ENCODE assay signal across 13 mouse cellular contexts in genomic region chr19:11813136-11813535, GRCm38 (mm10). TPM values are rescaled to one million over a fixed set of nuclear protein-coding genes. Genes with fewer than 3 reads are reported as not detected.
DNase-seq lines count a peak whose midpoint lies in the region; ATAC-seq and TF ChIP-seq lines count a peak whose summit lies in the region.
"Had no signal": no experiment of that assay in that cellular context is flagged by ENCODE, and none has a peak within 500 bp of the region (broad histone marks: within the 10 kb centered on the region; RNA-seq: fewer than 3 reads in every experiment).

No protein-coding gene starts in this region.

- no peak for TF ChIP-seq EP300 in stomach, postnatal 0 days (optimal IDR thresholded peaks at IDR 0.05)

- WGBS in heart, embryonic 13.5 days: 64% methylated on average over 4 of the region's 4 CpGs
- 69% methylated on average over 4 of the region's 4 CpGs for WGBS in heart, embryonic 10.5 days
- 59% methylated on average over 4 of the region's 4 CpGs for WGBS in lung, embryonic 16.5 days
- WGBS in stomach, postnatal 0 days: 38% methylated on average over 4 of the region's 4 CpGs

- H3K9ac ChIP-seq in heart, embryonic 13.5 days: no peak overlapping the region
- H3K9ac ChIP-seq in lung, embryonic 16.5 days (ENCODE audit: low read length): no peak overlapping the region
- H3K9ac ChIP-seq in stomach, postnatal 0 days (ENCODE audit: low read length): no peak overlapping the region
- H3K9ac ChIP-seq: liver, embryonic 14.5 days had no signal

- peaks cover 37% of the 10 kb centered on the region for H3K4me1 ChIP-seq in heart, embryonic 13.5 days
- H3K4me1 ChIP-seq in heart, embryonic 10.5 days: peaks cover 36% of the 10 kb centered on the region
- H3K4me1 ChIP-seq in lung, embryonic 16.5 days (replicated peaks; ENCODE audit: control insufficient read depth, insufficient read depth, low read length): peaks cover 7% of the 10 kb centered on the region
- peaks cover 23% of the 10 kb centered on the region for H3K4me1 ChIP-seq in embryonic fibroblast, embryonic 13.5 days (ENCODE audit: control insufficient read depth, insufficient read depth, low read length)
- H3K4me1 ChIP-seq in stomach, postnatal 0 days (replicated peaks; ENCODE audit: control insufficient read depth, insufficient read depth): peaks cover 9% of the 10 kb centered on the region; the same call in 1 of the 2 replicates

- H3K9me3 ChIP-seq in heart, embryonic 13.5 days: no peaks in the 10 kb centered on the region
- no peaks in the 10 kb centered on the region for H3K9me3 ChIP-seq in heart, embryonic 10.5 days
- no peaks in the 10 kb centered on the region for H3K9me3 ChIP-seq in lung, embryonic 16.5 days (ENCODE audit: control insufficient read depth, low read length)
- no peaks in the 10 kb centered on the region for H3K9me3 ChIP-seq in stomach, postnatal 0 days (ENCODE audit: control insufficient read depth, low read length)
- H3K9me3 ChIP-seq: limb, embryonic 10.5 days had no signal

- no peak for ATAC-seq in heart, embryonic 13.5 days (ENCODE audit: extremely low read depth, insufficient number of reproducible peaks, low FRiP score, low TSS enrichment)
- ATAC-seq in lung, embryonic 16.5 days (ENCODE audit: low read depth): no peak
- peak; percentile 50 for ATAC-seq in stomach, postnatal 0 days (ENCODE audit: low FRiP score, low TSS enrichment)
- ATAC-seq: activated CD4-positive, CD25-positive, alpha-beta regulatory T cell, adult 4 months; forebrain, embryonic 14.5 days had no signal

- H3K27ac ChIP-seq in heart, embryonic 13.5 days (replicated peaks): peak overlapping the region; percentile 32; the same call in 1 of the 2 replicates
- no peak overlapping the region for H3K27ac ChIP-seq in heart, embryonic 10.5 days
- 0 out of 2 replicates have a peak overlapping the region, but pooled peaks have one; percentile 33 for H3K27ac ChIP-seq in lung, embryonic 16.5 days (ENCODE audit: low read length)
- H3K27ac ChIP-seq in embryonic fibroblast, embryonic 13.5 days (ENCODE audit: insufficient read depth, low read length): peak overlapping the region; percentile 60; the same call in 1 of the 2 replicates
- peak overlapping the region; percentile 85; the same call in 1 of the 2 replicates for H3K27ac ChIP-seq in stomach, postnatal 0 days (replicated peaks)
- H3K27ac ChIP-seq: limb, embryonic 10.5 days; liver, embryonic 14.5 days had no signal

- H3K4me2 ChIP-seq in heart, embryonic 13.5 days: no peak overlapping the region
- no peak overlapping the region for H3K4me2 ChIP-seq in lung, embryonic 16.5 days (ENCODE audit: low read depth, low read length)
- H3K4me2 ChIP-seq in stomach, postnatal 0 days (replicated peaks; ENCODE audit: low read depth): no peak overlapping the region

- no peak for TF ChIP-seq CTCF in embryonic fibroblast, embryonic 13.5 days (IDR thresholded peaks at IDR 0.05; ENCODE audit: borderline replicate concordance, insufficient read depth, low read length)
- no peak for TF ChIP-seq CTCF in stomach, postnatal 0 days (IDR thresholded peaks at IDR 0.05; ENCODE audit: low read depth)

- no peak overlapping the region for H3K4me3 ChIP-seq in heart, embryonic 13.5 days
- H3K4me3 ChIP-seq in heart, embryonic 10.5 days: no peak overlapping the region
- H3K4me3 ChIP-seq in lung, embryonic 16.5 days (ENCODE audit: low read length): no peak overlapping the region
- no peak overlapping the region for H3K4me3 ChIP-seq in embryonic fibroblast, embryonic 13.5 days (ENCODE audit: insufficient read depth, low read length)
- no peak overlapping the region for H3K4me3 ChIP-seq in stomach, postnatal 0 days (ENCODE audit: low read depth, low read length)
- H3K4me3 ChIP-seq: limb, embryonic 10.5 days had no signal

- peaks cover 13% of the 10 kb centered on the region for H3K27me3 ChIP-seq in heart, embryonic 13.5 days (replicated peaks)
- H3K27me3 ChIP-seq in heart, embryonic 10.5 days (ENCODE audit: insufficient read depth, poor library complexity, severe bottlenecking): 0 out of 2 replicates have a peak, but pooled peaks cover 7% of the 10 kb centered on the region
- H3K27me3 ChIP-seq in lung, embryonic 16.5 days (ENCODE audit: control insufficient read depth, insufficient read depth, low read depth, low read length): no peaks in the 10 kb centered on the region
- H3K27me3 ChIP-seq in stomach, postnatal 0 days (ENCODE audit: control insufficient read depth, insufficient read depth, low read length): no peaks in the 10 kb centered on the region

- no peaks in the 10 kb centered on the region for H3K36me3 ChIP-seq in heart, embryonic 13.5 days
- H3K36me3 ChIP-seq in heart, embryonic 10.5 days: no peaks in the 10 kb centered on the region
- H3K36me3 ChIP-seq in lung, embryonic 16.5 days (ENCODE audit: control insufficient read depth, insufficient read depth, low read length): no peaks in the 10 kb centered on the region
- no peaks in the 10 kb centered on the region for H3K36me3 ChIP-seq in stomach, postnatal 0 days (ENCODE audit: control insufficient read depth, insufficient read depth, low read length)
- H3K36me3 ChIP-seq: limb, embryonic 10.5 days had no signal

- no peak for DNase-seq in heart, embryonic 10.5 days (ENCODE audit: low spot score)
- no peak for DNase-seq in lung, postnatal 14 days
- DNase-seq in stomach, postnatal 0 days (ENCODE audit: low spot score): no peak
- no peak for DNase-seq in right cerebral cortex, postnatal 36 days (ENCODE audit: low spot score in 2 of 2)
- DNase-seq: cerebellum, adult 2 months; thymus, postnatal 25 days had no signal

- no peak for TF ChIP-seq POLR2A in embryonic fibroblast, embryonic 13.5 days (IDR thresholded peaks at IDR 0.05; ENCODE audit: low read depth, low read length)

RNA-seq across cellular contexts. Expression of gene Stx3, which starts 6.1 kb away (rescaled TPM):
- polyA plus RNA-seq in heart, embryonic 13.5 days (2015; fragmentation: Nextera tagmentation; extraction: Ambion mirVana): 4.6 and 5.2 TPM in 2 replicates
- 7.5 and 11.6 TPM in 2 replicates for polyA plus RNA-seq in heart, embryonic 10.5 days (2016; fragmentation: Nextera tagmentation; extraction: Ambion mirVana)
- polyA plus RNA-seq in lung, embryonic 16.5 days (2015; fragmentation: Nextera tagmentation; extraction: Ambion mirVana): 17.6 and 19.3 TPM in 2 replicates
- 10.4 and 14.8 TPM in 2 replicates for polyA plus RNA-seq in embryonic fibroblast, embryonic 13.5 days (2011; ENCODE audit: insufficient read length, low read depth, missing spikeins)
- polyA plus RNA-seq in stomach, postnatal 0 days (2015; fragmentation: Nextera tagmentation; extraction: Ambion mirVana): 17.9 and 18.7 TPM in 2 replicates

RNA-seq across cellular contexts. Expression of gene Olfr1417, which starts 25.9 kb away (rescaled TPM):
- not detected in 2 replicates for polyA plus RNA-seq in heart, embryonic 13.5 days (2015; fragmentation: Nextera tagmentation; extraction: Ambion mirVana)
- not detected in 2 replicates for polyA plus RNA-seq in heart, embryonic 10.5 days (2016; fragmentation: Nextera tagmentation; extraction: Ambion mirVana)
- polyA plus RNA-seq in lung, embryonic 16.5 days (2015; fragmentation: Nextera tagmentation; extraction: Ambion mirVana): not detected in 2 replicates
- not detected in 2 replicates for polyA plus RNA-seq in embryonic fibroblast, embryonic 13.5 days (2011; ENCODE audit: insufficient read length, low read depth, missing spikeins)
- polyA plus RNA-seq in stomach, postnatal 0 days (2015; fragmentation: Nextera tagmentation; extraction: Ambion mirVana): not detected in 2 replicates
- polyA plus RNA-seq: activated CD4-positive, CD25-positive, alpha-beta regulatory T cell, adult 4 months; cerebellum, adult 2 months; forebrain, embryonic 14.5 days; limb, embryonic 10.5 days; liver, embryonic 14.5 days had no signal

RNA-seq across cellular contexts. Expression of gene Mrpl16, which starts 42.9 kb away (rescaled TPM):
- 63.4 and 69.6 TPM in 2 replicates for polyA plus RNA-seq in heart, embryonic 13.5 days (2015; fragmentation: Nextera tagmentation; extraction: Ambion mirVana)
- polyA plus RNA-seq in heart, embryonic 10.5 days (2016; fragmentation: Nextera tagmentation; extraction: Ambion mirVana): 73.0 and 74.7 TPM in 2 replicates
- polyA plus RNA-seq in lung, embryonic 16.5 days (2015; fragmentation: Nextera tagmentation; extraction: Ambion mirVana): 36.2 and 40.4 TPM in 2 replicates
- polyA plus RNA-seq in embryonic fibroblast, embryonic 13.5 days (2011; ENCODE audit: insufficient read length, low read depth, missing spikeins): 29.2 and 34.4 TPM in 2 replicates
- polyA plus RNA-seq in stomach, postnatal 0 days (2015; fragmentation: Nextera tagmentation; extraction: Ambion mirVana): 49.2 and 51.4 TPM in 2 replicates

RNA-seq across cellular contexts. Expression of gene Olfr1418, which starts 47.7 kb away (rescaled TPM):
- not detected in 2 replicates for polyA plus RNA-seq in heart, embryonic 13.5 days (2015; fragmentation: Nextera tagmentation; extraction: Ambion mirVana)
- polyA plus RNA-seq in heart, embryonic 10.5 days (2016; fragmentation: Nextera tagmentation; extraction: Ambion mirVana): not detected in 2 replicates
- not detected in 2 replicates for polyA plus RNA-seq in lung, embryonic 16.5 days (2015; fragmentation: Nextera tagmentation; extraction: Ambion mirVana)
- not detected in 2 replicates for polyA plus RNA-seq in embryonic fibroblast, embryonic 13.5 days (2011; ENCODE audit: insufficient read length, low read depth, missing spikeins)
- not detected in 2 replicates for polyA plus RNA-seq in stomach, postnatal 0 days (2015; fragmentation: Nextera tagmentation; extraction: Ambion mirVana)
- polyA plus RNA-seq: activated CD4-positive, CD25-positive, alpha-beta regulatory T cell, adult 4 months; cerebellum, adult 2 months; forebrain, embryonic 14.5 days; limb, embryonic 10.5 days; liver, embryonic 14.5 days had no signal
